Mouse (Mus musculus) lung, adult 2 months (tissue): ENCODE measurements around the gene Fabp3.

ENCODE experiments used
- CTCF ChIP-seq: fragments of 200-500 bp; IDR thresholded peaks from 2 replicates; pipeline ENCODE4 v1.5.1; 2011; ENCODE audit warnings: mild to moderate bottlenecking, low read length, control low read depth; ENCODE audit not compliant: insufficient read depth
- POLR2A ChIP-seq: fragments of 200-500 bp; IDR thresholded peaks from 2 replicates; pipeline ENCODE4 v1.6.1; 2011; ENCODE audit warnings: low read depth, mild to moderate bottlenecking, control low read depth, low read length, borderline replicate concordance; ENCODE audit errors: extremely low read depth

DNA sequence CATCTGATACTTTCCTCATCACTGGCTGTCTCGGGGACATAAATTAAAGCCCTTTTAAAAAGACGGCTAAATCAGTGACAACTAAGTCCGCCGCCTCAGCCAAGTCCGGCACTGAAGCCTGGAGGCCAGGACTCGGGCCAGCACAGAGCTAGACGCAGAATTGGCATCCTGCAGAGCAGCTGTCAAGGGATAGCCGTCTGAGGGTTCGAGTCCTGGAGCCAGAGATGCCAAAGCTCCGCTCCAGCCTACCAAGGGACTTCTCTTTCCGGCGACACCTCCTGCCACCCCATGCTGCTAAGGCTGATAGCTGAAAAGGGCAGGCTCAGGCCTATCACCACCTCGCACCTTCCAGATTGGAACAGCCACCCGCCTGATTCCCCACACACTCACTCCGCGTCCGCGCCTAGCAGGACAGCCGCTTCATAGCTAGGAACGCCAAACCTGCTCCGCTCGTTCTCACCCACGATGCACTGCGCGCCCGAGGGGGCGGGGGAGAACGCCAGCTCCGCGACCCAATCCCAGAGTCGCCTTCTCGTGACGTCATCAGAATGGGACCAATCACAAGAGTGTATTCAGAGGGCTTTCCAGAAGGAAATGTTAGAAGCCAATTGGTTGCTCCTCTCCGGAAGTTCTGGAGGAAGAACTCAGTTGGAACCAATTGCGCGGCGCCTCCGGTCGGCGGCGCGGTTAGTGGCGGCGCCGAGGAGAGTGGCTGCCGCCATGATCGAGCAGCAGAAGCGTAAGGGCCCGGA lies 51.3 kb downstream of the Fabp3 start, which contains the start of the genes Zcchc17 and Snrnp40:
- TF ChIP-seq CTCF (no peak), POLR2A (peak; percentile 88)
